Mouse (Mus musculus): ENCODE results near the gene Prodh2. TPM values are rescaled to one million over a fixed set of nuclear protein-coding genes. Genes with fewer than 3 reads are reported as not detected.

Gene Prodh2
- polyA plus RNA-seq, 1 experiment from 2014 or later: not detected

GRCm38 (mm10) chr7:30456487-30456886 lies 36.9 kb upstream of the Prodh2 start:
- under 1% methylated on average over 9 of the region's 9 CpGs for WGBS
- peak; percentile 90 for DNase-seq (ENCODE audit: low spot score, missing footprints)
- Histone ChIP-seq H3K9ac (ENCODE audit: low read length) (no peak overlapping the region; the same call in 1 of the 2 replicates), H3K9me3 (ENCODE audit: control insufficient read depth, low read length) (no peaks in the 10 kb centered on the region), H3K4me3 (ENCODE audit: low read depth, low read length) (peak overlapping the region; percentile 20), H3K36me3 (ENCODE audit: control insufficient read depth, insufficient read depth, low read length) (no peaks in the 10 kb centered on the region), H3K27me3 (ENCODE audit: control insufficient read depth, insufficient read depth, low read length) (peaks cover 78% of the 10 kb centered on the region), H3K27ac (ENCODE audit: low read depth, low read length) (no peak overlapping the region), H3K4me2 (peak overlapping the region; percentile 48), H3K4me1 (ENCODE audit: control insufficient read depth, insufficient read depth, low read length) (peaks cover 20% of the 10 kb centered on the region)
- ATAC-seq (ENCODE audit: low FRiP score): no peak

DNA sequence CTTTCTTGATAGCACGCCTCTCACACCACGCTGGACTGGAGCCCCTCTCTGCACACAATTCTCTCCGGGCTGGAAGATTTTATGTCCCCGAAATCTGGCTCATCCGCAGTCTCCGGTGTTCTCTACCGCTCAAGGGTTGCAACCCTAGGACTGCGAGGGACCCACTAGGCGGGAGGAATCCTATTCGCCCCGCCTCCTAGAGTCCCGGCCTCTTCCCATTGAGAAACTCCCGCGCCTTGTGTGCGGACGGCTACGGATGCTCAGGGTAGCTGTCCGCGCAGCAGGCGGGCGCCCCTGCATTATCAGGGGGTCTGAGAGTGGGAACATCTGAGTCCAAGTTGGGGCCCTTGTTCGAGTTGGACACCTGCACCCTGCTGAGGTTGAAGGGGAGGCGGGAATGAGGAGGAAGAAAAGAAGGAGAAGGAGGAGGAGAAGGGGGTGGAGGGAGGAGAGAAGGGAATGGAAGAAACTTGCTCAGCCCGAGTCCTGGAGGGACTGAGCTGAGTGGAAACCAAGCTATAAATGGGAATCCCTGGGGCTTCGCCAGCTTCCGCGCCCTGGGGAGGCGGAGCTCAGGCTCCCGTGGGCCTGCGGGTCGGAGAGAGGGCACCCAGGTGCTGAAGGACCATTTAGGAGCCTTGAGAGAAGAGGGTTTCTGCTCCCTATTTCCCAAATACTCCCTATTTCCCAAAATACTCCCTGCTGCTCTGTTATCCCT lies 36.4 kb upstream of the Prodh2 start:
- Histone ChIP-seq H3K27ac (ENCODE audit: low read depth, low read length) (no peak overlapping the region), H3K9ac (ENCODE audit: low read length) (peak overlapping the region; percentile 42), H3K4me3 (ENCODE audit: low read depth, low read length) (peak overlapping the region; percentile 20), H3K4me2 (peak overlapping the region; percentile 48), H3K36me3 (ENCODE audit: control insufficient read depth, insufficient read depth, low read length) (no peaks in the 10 kb centered on the region), H3K9me3 (ENCODE audit: control insufficient read depth, low read length) (no peaks in the 10 kb centered on the region), H3K4me1 (ENCODE audit: control insufficient read depth, insufficient read depth, low read length) (peaks cover 20% of the 10 kb centered on the region), H3K27me3 (ENCODE audit: control insufficient read depth, insufficient read depth, low read length) (peaks cover 78% of the 10 kb centered on the region)
- WGBS: under 1% methylated on average over 31 of the region's 31 CpGs
- ATAC-seq (ENCODE audit: low FRiP score) (peak; percentile 33; the same call in 1 of the 2 replicates), DNase-seq (ENCODE audit: low spot score, missing footprints) (peak; percentile 91)

GRCm38 (mm10) chr7:30457629-30458330 lies 35.6 kb upstream of the Prodh2 start, which contains the start of the genes Kirrel2 and Nphs1:
Kirrel2 (minus strand) TSS chr7:30457690.
Nphs1 (plus strand) TSS chr7:30458315.
- no peaks in the 10 kb centered on the region for H3K9me3 ChIP-seq (ENCODE audit: control insufficient read depth, low read length)

DNA sequence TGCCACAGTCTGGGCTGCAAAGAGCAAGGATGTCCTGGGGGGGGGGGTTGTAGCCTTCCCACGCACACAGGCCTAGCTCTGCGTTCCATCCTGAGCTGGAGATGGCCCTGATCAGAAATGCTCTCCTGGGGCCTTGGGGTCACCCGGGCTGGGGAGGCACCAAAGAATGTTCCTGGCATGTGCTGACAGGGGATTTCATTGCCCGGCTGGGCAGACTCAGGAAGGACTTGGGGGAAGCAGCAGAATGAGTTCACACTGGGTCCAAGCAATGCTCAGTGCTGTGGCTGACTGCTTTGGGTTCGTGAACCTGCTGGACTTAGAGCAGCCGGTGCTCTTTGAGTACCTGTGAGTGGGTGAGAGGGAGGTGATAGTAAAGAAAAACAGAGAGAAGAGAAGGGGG lies 33.9 kb upstream of the Prodh2 start:
- DNase-seq (ENCODE audit: low spot score, missing footprints) (no peak), ATAC-seq (ENCODE audit: low FRiP score) (no peak)
- Histone ChIP-seq H3K9me3 (ENCODE audit: control insufficient read depth, low read length) (no peaks in the 10 kb centered on the region), H3K27ac (ENCODE audit: low read depth, low read length) (no peak overlapping the region), H3K36me3 (ENCODE audit: control insufficient read depth, insufficient read depth, low read length) (no peaks in the 10 kb centered on the region), H3K27me3 (ENCODE audit: control insufficient read depth, insufficient read depth, low read length) (peaks cover 71% of the 10 kb centered on the region), H3K4me2 (no peak overlapping the region), H3K4me1 (ENCODE audit: control insufficient read depth, insufficient read depth, low read length) (peaks cover 18% of the 10 kb centered on the region), H3K9ac (ENCODE audit: low read length) (no peak overlapping the region), H3K4me3 (ENCODE audit: low read depth, low read length) (no peak overlapping the region)
- 40% methylated on average over 6 of the region's 6 CpGs for WGBS

More at GRCm38 (mm10) chr7:30457629-30458330, 35.6 kb upstream of the Prodh2 start, which contains the start of the genes Kirrel2 and Nphs1:
- under 1% methylated on average over 14 of the region's 16 CpGs for WGBS
- ATAC-seq (ENCODE audit: low FRiP score) (peak; percentile 81), DNase-seq (ENCODE audit: low spot score, missing footprints) (peak; percentile 92)
- Histone ChIP-seq H3K27me3 (ENCODE audit: control insufficient read depth, insufficient read depth, low read length) (peaks cover 78% of the 10 kb centered on the region), H3K4me3 (ENCODE audit: low read depth, low read length) (peak within 1 kb of the TSS; percentile 20), H3K36me3 (ENCODE audit: control insufficient read depth, insufficient read depth, low read length) (no peaks in the 10 kb centered on the region), H3K27ac (ENCODE audit: low read depth, low read length) (no peak within 1 kb of the TSS; the same call in 1 of the 2 replicates), H3K4me1 (ENCODE audit: control insufficient read depth, insufficient read depth, low read length) (peaks cover 20% of the 10 kb centered on the region), H3K4me2 (peak within 1 kb of the TSS; percentile 48), H3K9ac (ENCODE audit: low read length) (peak within 1 kb of the TSS; percentile 42)

GRCm38 (mm10) chr7:30463568-30463967 lies 29.9 kb upstream of the Prodh2 start:
- no peak for DNase-seq (ENCODE audit: low spot score, missing footprints)
- H3K36me3 ChIP-seq (ENCODE audit: control insufficient read depth, insufficient read depth, low read length): no peaks in the 10 kb centered on the region
- 16% methylated on average over 7 of the region's 7 CpGs for WGBS
- ATAC-seq (ENCODE audit: low FRiP score): no peak
- 0 out of 2 replicates have a peak, but pooled peaks cover 2% of the 10 kb centered on the region for H3K4me1 ChIP-seq (ENCODE audit: control insufficient read depth, insufficient read depth, low read length)
- peaks cover 64% of the 10 kb centered on the region for H3K27me3 ChIP-seq (ENCODE audit: control insufficient read depth, insufficient read depth, low read length)
- H3K9me3 ChIP-seq (ENCODE audit: control insufficient read depth, low read length): no peaks in the 10 kb centered on the region
- no peak overlapping the region for H3K4me3 ChIP-seq (ENCODE audit: low read depth, low read length)
- H3K4me2 ChIP-seq: no peak overlapping the region
- no peak overlapping the region for H3K27ac ChIP-seq (ENCODE audit: low read depth, low read length)
- H3K9ac ChIP-seq (ENCODE audit: low read length): no peak overlapping the region

DNA sequence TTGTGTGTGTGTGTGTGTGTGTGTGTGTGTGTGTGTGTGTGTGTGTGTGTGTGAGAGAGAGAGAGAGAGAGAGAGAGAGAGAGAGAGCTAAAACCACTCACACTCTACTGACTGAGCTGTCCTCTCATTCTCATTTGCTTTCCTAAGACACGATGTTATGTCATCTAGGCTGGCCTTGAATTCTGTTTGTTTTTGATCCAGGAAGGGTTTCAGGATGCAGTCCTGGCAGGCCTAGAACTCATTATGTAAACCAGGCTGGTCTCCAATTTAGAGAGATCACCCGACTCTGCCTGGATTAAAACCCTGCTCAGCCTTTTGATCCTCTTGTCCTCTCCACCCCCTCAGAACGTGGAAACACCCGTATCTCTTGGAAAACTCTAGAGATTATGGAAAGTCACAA lies 29.4 kb upstream of the Prodh2 start:
- Histone ChIP-seq H3K4me3 (ENCODE audit: low read depth, low read length) (no peak overlapping the region), H3K4me2 (no peak overlapping the region), H3K4me1 (ENCODE audit: control insufficient read depth, insufficient read depth, low read length) (0 out of 2 replicates have a peak, but pooled peaks cover 2% of the 10 kb centered on the region), H3K9ac (ENCODE audit: low read length) (no peak overlapping the region), H3K36me3 (ENCODE audit: control insufficient read depth, insufficient read depth, low read length) (no peaks in the 10 kb centered on the region), H3K27ac (ENCODE audit: low read depth, low read length) (no peak overlapping the region), H3K27me3 (ENCODE audit: control insufficient read depth, insufficient read depth, low read length) (peaks cover 62% of the 10 kb centered on the region), H3K9me3 (ENCODE audit: control insufficient read depth, low read length) (no peaks in the 10 kb centered on the region)
- DNase-seq (ENCODE audit: low spot score, missing footprints) (no peak), ATAC-seq (ENCODE audit: low FRiP score) (no peak)
- WGBS: 11% methylated on average over 4 of the region's 4 CpGs

GRCm38 (mm10) chr7:30464816-30465300 lies 28.6 kb upstream of the Prodh2 start:
- H3K4me3 ChIP-seq (ENCODE audit: low read depth, low read length): no peak overlapping the region
- ATAC-seq (ENCODE audit: low FRiP score) (no peak), DNase-seq (ENCODE audit: low spot score, missing footprints) (no peak)
- no peak overlapping the region for H3K27ac ChIP-seq (ENCODE audit: low read depth, low read length)
- H3K4me1 ChIP-seq (ENCODE audit: control insufficient read depth, insufficient read depth, low read length): 0 out of 2 replicates have a peak, but pooled peaks cover 2% of the 10 kb centered on the region
- no peaks in the 10 kb centered on the region for H3K9me3 ChIP-seq (ENCODE audit: control insufficient read depth, low read length)
- H3K36me3 ChIP-seq (ENCODE audit: control insufficient read depth, insufficient read depth, low read length): no peaks in the 10 kb centered on the region
- no peak overlapping the region for H3K4me2 ChIP-seq
- H3K27me3 ChIP-seq (ENCODE audit: control insufficient read depth, insufficient read depth, low read length): peaks cover 58% of the 10 kb centered on the region
- no peak overlapping the region for H3K9ac ChIP-seq (ENCODE audit: low read length)
- 10% methylated on average over 6 of the region's 6 CpGs for WGBS

- no peak overlapping the region for H3K27ac ChIP-seq (ENCODE audit: low read depth, low read length)
- 42% methylated on average over 5 of the region's 5 CpGs for WGBS
- H3K9me3 ChIP-seq (ENCODE audit: control insufficient read depth, low read length): no peaks in the 10 kb centered on the region
- no peak overlapping the region for H3K4me2 ChIP-seq
- H3K4me1 ChIP-seq (ENCODE audit: control insufficient read depth, insufficient read depth, low read length): peaks cover under 1% of the 10 kb centered on the region; the same call in 1 of the 2 replicates
- H3K36me3 ChIP-seq (ENCODE audit: control insufficient read depth, insufficient read depth, low read length): no peaks in the 10 kb centered on the region
- ATAC-seq (ENCODE audit: low FRiP score) (no peak), DNase-seq (ENCODE audit: low spot score, missing footprints) (peak; percentile 90)
- H3K4me3 ChIP-seq (ENCODE audit: low read depth, low read length): no peak overlapping the region
- H3K27me3 ChIP-seq (ENCODE audit: control insufficient read depth, insufficient read depth, low read length): peaks cover 4% of the 10 kb centered on the region
- H3K9ac ChIP-seq (ENCODE audit: low read length): no peak overlapping the region
Measured at GRCm38 (mm10) chr7:30472411-30472810, 21.0 kb upstream of the Prodh2 start.

DNA sequence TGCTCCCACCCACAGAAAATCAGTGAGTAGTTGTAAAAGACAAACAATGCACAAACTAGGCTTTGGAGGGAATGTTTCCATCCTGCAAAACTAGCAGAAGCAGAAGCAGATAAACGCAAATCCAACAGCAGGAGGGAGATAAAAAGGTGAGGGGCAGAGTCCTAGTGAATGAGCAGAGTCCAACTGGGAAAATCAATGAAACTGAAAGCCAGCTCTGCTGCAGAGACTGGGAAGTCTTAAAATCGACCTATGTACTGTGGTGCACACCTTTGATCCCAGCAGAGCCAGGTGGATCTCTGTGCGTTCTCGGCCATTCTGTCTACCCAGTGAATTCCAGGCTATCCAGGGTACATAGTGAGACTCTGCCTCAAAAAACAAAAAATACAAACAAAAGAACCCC lies 18.4 kb upstream of the Prodh2 start:
- WGBS: 75% methylated on average over 4 of the region's 4 CpGs
- H3K9ac ChIP-seq (ENCODE audit: low read length): no peak overlapping the region
- DNase-seq (ENCODE audit: low spot score, missing footprints): peak; percentile 31
- H3K4me3 ChIP-seq (ENCODE audit: low read depth, low read length): no peak overlapping the region
- no peaks in the 10 kb centered on the region for H3K36me3 ChIP-seq (ENCODE audit: control insufficient read depth, insufficient read depth, low read length)
- H3K9me3 ChIP-seq (ENCODE audit: control insufficient read depth, low read length): no peaks in the 10 kb centered on the region
- H3K27ac ChIP-seq (ENCODE audit: low read depth, low read length): no peak overlapping the region
- ATAC-seq (ENCODE audit: low FRiP score): no peak
- H3K4me1 ChIP-seq (ENCODE audit: control insufficient read depth, insufficient read depth, low read length): peaks cover 7% of the 10 kb centered on the region
- H3K4me2 ChIP-seq: no peak overlapping the region
- no peaks in the 10 kb centered on the region for H3K27me3 ChIP-seq (ENCODE audit: control insufficient read depth, insufficient read depth, low read length)
